Mouse (Mus musculus) G1E (cell line): ENCODE data around the gene Gimap8.

Experiments
- CTCF ChIP-seq: IDR thresholded peaks from 2 replicates; pipeline ENCODE4 v1.5.1; 2012; ENCODE audit warnings: low read depth, low read length, inconsistent platforms, mixed read lengths
- GATA2 ChIP-seq: IDR thresholded peaks from 2 replicates; pipeline ENCODE4 v1.6.1; 2012; ENCODE audit warnings: low read depth, low read length, inconsistent platforms, borderline replicate concordance
- TAL1 ChIP-seq: conservative IDR thresholded peaks from 2 replicates; pipeline ENCODE4 v1.6.1; 2012; ENCODE audit warnings: low read depth, low read length, inconsistent platforms, mixed read lengths

DNA sequence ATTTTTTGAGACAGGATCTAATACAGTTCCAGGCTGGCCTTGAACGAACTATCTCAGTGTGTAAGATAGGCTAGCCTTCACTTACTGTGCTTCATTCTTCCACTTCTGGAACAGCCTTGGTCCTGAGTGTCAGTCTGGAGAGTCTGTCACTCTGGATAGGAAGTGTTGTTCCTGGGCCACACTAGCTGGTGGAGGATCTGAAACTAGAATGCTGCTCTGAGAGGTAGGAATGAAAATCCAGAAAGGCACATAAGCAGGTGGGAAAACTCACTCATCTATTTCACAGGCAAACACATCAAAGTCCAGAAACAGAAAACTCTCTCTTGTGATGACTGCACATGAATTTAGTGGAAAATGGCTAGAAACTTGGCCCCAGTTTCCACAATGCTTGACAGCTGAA lies 46.4 kb upstream of the Gimap8 start:
- TF ChIP-seq CTCF (no peak), TAL1 (no peak), GATA2 (no peak)
